8 mouse cellular contexts compared by ENCODE assay signal in the genomic region with DNA sequence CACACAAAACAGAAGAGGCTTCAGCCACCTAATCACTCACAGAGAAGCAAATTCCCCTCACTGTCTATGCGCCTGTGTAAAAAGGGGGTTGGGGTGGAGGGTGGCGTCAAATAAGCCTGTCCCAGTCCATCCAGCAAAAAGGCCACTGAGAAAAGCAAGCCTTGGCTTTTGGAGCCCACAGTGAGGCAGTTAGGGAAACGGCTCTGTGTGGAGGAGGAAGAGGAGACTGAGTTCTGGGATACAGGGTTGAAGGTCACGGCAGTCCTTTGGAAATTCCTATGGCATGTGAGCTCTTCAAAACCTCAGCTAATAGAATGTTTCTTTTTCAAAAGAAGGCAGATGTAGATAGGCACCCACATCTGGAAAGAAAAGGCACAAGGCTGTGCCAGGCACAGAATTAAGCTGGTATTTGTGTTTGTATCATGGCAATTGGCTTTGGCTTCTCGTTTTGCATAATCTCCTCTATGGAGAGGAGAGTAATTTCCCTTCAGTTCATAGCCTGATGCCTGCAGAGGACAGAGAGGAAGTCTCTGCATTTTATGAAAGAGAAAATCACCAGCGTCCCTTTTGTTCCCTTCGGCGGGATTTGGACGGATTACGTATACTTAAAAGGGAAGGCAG.
DNase-seq lines count a peak whose midpoint lies in the region; ATAC-seq and TF ChIP-seq lines count a peak whose summit lies in the region.

No protein-coding gene starts in this region.

- peak; percentile 63 for DNase-seq in lung, embryonic 14.5 days
- DNase-seq in lung, postnatal 36 days = no peak
- DNase-seq in hindbrain, embryonic 14.5 days (ENCODE audit: low spot score) = peak; percentile 36
- no peak for DNase-seq in midbrain, postnatal 0 days (ENCODE audit: low spot score)
- no peak for DNase-seq in ovary, postnatal 14 days (ENCODE audit: low spot score)
- DNase-seq in adrenal gland, adult 2 months = no peak

- 24% methylated on average over 10 of the region's 10 CpGs for WGBS in lung, embryonic 14.5 days
- WGBS in embryonic facial prominence, embryonic 13.5 days = 6% methylated on average over 10 of the region's 10 CpGs
- WGBS in hindbrain, embryonic 14.5 days = 17% methylated on average over 10 of the region's 10 CpGs
- WGBS in midbrain, postnatal 0 days = 10% methylated on average over 10 of the region's 10 CpGs

- H3K4me1 ChIP-seq in lung, embryonic 14.5 days (ENCODE audit: insufficient read depth) = peaks cover 14% of the 10 kb centered on the region; the same call in 1 of the 2 replicates
- peaks cover 42% of the 10 kb centered on the region for H3K4me1 ChIP-seq in embryonic facial prominence, embryonic 13.5 days
- peaks cover 21% of the 10 kb centered on the region for H3K4me1 ChIP-seq in hindbrain, embryonic 14.5 days (replicated peaks; ENCODE audit: control insufficient read depth, insufficient read depth, low read length)
- H3K4me1 ChIP-seq in midbrain, postnatal 0 days (ENCODE audit: insufficient read depth, low read length) = peaks cover 19% of the 10 kb centered on the region; the same call in 1 of the 2 replicates

- H3K9ac ChIP-seq in lung, embryonic 14.5 days = no peak overlapping the region
- peak overlapping the region; percentile 47 for H3K9ac ChIP-seq in embryonic facial prominence, embryonic 13.5 days
- no peak overlapping the region for H3K9ac ChIP-seq in hindbrain, embryonic 14.5 days
- H3K9ac ChIP-seq in midbrain, postnatal 0 days (replicated peaks; ENCODE audit: low read length, poor library complexity, severe bottlenecking) = 0 out of 2 replicates have a peak overlapping the region, but pooled peaks have one; percentile 19

- no peaks in the 10 kb centered on the region for H3K36me3 ChIP-seq in lung, embryonic 14.5 days (ENCODE audit: insufficient read depth)
- H3K36me3 ChIP-seq in embryonic facial prominence, embryonic 13.5 days = no peaks in the 10 kb centered on the region
- no peaks in the 10 kb centered on the region for H3K36me3 ChIP-seq in hindbrain, embryonic 14.5 days (replicated peaks; ENCODE audit: control insufficient read depth, insufficient read depth)
- H3K36me3 ChIP-seq in midbrain, postnatal 0 days (ENCODE audit: insufficient read depth, low read length) = no peaks in the 10 kb centered on the region

- no peaks in the 10 kb centered on the region for H3K9me3 ChIP-seq in lung, embryonic 14.5 days (ENCODE audit: low read depth, low read length)
- H3K9me3 ChIP-seq in embryonic facial prominence, embryonic 13.5 days = no peaks in the 10 kb centered on the region
- H3K9me3 ChIP-seq in hindbrain, embryonic 14.5 days (ENCODE audit: control insufficient read depth, low read length) = no peaks in the 10 kb centered on the region
- H3K9me3 ChIP-seq in midbrain, postnatal 0 days (ENCODE audit: low read length) = no peaks in the 10 kb centered on the region

- H3K27ac ChIP-seq in lung, embryonic 14.5 days (ENCODE audit: low read depth) = peak overlapping the region; percentile 68; the same call in 1 of the 2 replicates
- H3K27ac ChIP-seq in embryonic facial prominence, embryonic 13.5 days = peak overlapping the region; percentile 97
- peak overlapping the region; percentile 56 for H3K27ac ChIP-seq in hindbrain, embryonic 14.5 days
- peak overlapping the region; percentile 80 for H3K27ac ChIP-seq in midbrain, postnatal 0 days (ENCODE audit: low read depth, low read length)

- no peaks in the 10 kb centered on the region for H3K27me3 ChIP-seq in lung, embryonic 14.5 days (ENCODE audit: insufficient read depth, low read length)
- no peaks in the 10 kb centered on the region for H3K27me3 ChIP-seq in embryonic facial prominence, embryonic 13.5 days
- no peaks in the 10 kb centered on the region for H3K27me3 ChIP-seq in hindbrain, embryonic 14.5 days (ENCODE audit: control insufficient read depth, insufficient read depth, low read length)
- H3K27me3 ChIP-seq in midbrain, postnatal 0 days (ENCODE audit: insufficient read depth, low read length) = no peaks in the 10 kb centered on the region

- peak overlapping the region; percentile 2; the same call in 1 of the 2 replicates for H3K4me2 ChIP-seq in lung, embryonic 14.5 days
- peak overlapping the region; percentile 44 for H3K4me2 ChIP-seq in embryonic facial prominence, embryonic 13.5 days
- H3K4me2 ChIP-seq in hindbrain, embryonic 14.5 days (replicated peaks) = no peak overlapping the region
- H3K4me2 ChIP-seq in midbrain, postnatal 0 days (ENCODE audit: low read depth, low read length, poor library complexity, severe bottlenecking) = no peak overlapping the region; the same call in 1 of the 2 replicates

- H3K4me3 ChIP-seq in lung, embryonic 14.5 days (ENCODE audit: low read depth, low read length) = no peak overlapping the region
- H3K4me3 ChIP-seq in embryonic facial prominence, embryonic 13.5 days = no peak overlapping the region; the same call in 1 of the 2 replicates
- no peak overlapping the region for H3K4me3 ChIP-seq in hindbrain, embryonic 14.5 days (replicated peaks; ENCODE audit: low read length)
- H3K4me3 ChIP-seq in midbrain, postnatal 0 days (ENCODE audit: low read depth, low read length) = no peak overlapping the region

- peak; percentile 35; the same call in 1 of the 2 replicates for ATAC-seq in lung, embryonic 14.5 days (ENCODE audit: insufficient read depth)
- ATAC-seq in embryonic facial prominence, embryonic 13.5 days (ENCODE audit: insufficient number of reproducible peaks, insufficient read depth, low FRiP score, low TSS enrichment, low read depth) = no peak
- ATAC-seq in hindbrain, embryonic 14.5 days (ENCODE audit: low FRiP score) = no peak
- 0 out of 2 replicates have a peak, but pooled peaks have one; percentile 36 for ATAC-seq in midbrain, postnatal 0 days (ENCODE audit: low FRiP score)
- no peak for ATAC-seq in megakaryocyte, adult 5-6 weeks (ENCODE audit: poor library complexity, severe bottlenecking)

- TF ChIP-seq CTCF in lung, embryonic 14.5 days (IDR thresholded peaks at IDR 0.05; ENCODE audit: low read depth) = no peak
- TF ChIP-seq CTCF in midbrain, postnatal 0 days (IDR thresholded peaks at IDR 0.05) = no peak

Comparison
In these comparisons a context has a peak if more than half of its experiments do, and no peak if none do; other contexts are left out.
1. DNase-seq: peak in lung, embryonic 14.5 days (single experiment) and hindbrain, embryonic 14.5 days (single experiment); none in lung, postnatal 36 days (single experiment), midbrain, postnatal 0 days (single experiment), ovary, postnatal 14 days (single experiment) and adrenal gland, adult 2 months (single experiment).
2. ATAC-seq: peak in lung, embryonic 14.5 days (single experiment) and midbrain, postnatal 0 days (single experiment); none in embryonic facial prominence, embryonic 13.5 days (single experiment), hindbrain, embryonic 14.5 days (single experiment) and megakaryocyte, adult 5-6 weeks (single experiment).
3. H3K4me2 ChIP-seq: peak in lung, embryonic 14.5 days (single experiment) and embryonic facial prominence, embryonic 13.5 days (single experiment); none in hindbrain, embryonic 14.5 days (single experiment) and midbrain, postnatal 0 days (single experiment).
4. H3K9ac ChIP-seq: peak in embryonic facial prominence, embryonic 13.5 days (single experiment) and midbrain, postnatal 0 days (single experiment); none in lung, embryonic 14.5 days (single experiment) and hindbrain, embryonic 14.5 days (single experiment).
5. Peak in every context shown above with its lines, with median percentiles within 50 percentile points of each other: H3K27ac ChIP-seq.